Mouse (Mus musculus): ENCODE measurements around the gene Arfgef3. TPM values are rescaled to one million over a fixed set of nuclear protein-coding genes. Genes with fewer than 3 reads are reported as not detected.
"Not testable (repeated sequence)": the region's sequence is repeated elsewhere in the genome, so short reads cannot be mapped to it uniquely, and the experiment has no call there.

Gene Arfgef3
- polyA plus RNA-seq, 2 experiments from 2014 or later: 0.08 TPM

DNA sequence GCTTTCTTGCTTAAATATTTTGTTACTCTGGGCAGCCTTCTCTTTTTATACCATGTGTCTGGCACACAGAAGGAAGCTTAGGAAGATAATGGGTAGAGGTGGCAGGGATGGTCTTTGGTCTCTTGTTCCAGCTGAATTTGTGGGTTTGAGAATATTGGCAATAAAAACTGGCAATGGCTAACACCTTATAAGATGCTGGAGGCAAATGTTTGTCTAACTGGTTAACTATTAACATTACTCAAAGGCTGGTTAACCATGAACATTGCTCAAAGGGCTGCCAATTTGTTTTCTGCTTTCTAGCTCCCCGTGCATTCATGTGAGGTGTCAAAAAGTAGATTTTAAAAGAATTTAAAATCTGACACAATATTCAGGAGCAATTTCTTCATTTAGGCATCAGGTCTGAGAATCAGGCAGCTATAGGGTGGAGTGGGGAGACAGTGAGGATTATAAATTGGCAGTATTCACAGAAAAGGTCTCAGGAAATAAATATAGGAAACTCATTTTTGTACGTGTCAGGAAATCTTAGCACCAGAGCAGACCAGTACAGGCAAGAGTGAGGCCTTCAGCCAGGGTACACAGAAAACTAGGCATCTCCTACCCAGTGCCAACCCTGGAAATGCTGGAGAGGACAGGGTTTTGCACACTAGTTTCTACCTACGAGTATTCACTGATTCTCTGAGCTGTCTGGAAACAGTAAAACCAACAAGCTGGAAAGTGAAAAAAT is 62.9 kb downstream of the Arfgef3 start:
- no peak for ATAC-seq

DNA sequence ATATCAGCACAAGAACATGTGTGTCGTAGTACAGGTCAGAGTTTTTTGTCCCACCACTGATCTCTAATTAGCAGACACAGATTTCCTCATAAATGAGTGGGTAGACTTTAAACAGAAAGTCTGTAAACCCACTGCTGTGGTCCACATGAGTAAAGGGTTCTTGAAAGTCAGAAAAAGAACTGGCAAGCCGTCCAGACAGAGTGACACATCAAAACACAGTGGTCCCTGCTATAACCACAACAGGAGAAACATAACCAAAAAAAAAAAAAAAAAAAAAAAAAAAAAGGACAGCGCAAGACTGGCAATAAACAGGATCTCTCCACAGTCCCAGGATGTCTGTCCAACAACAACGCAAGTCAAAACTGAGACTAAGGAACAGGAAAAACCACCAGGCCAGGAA is 64.9 kb downstream of the Arfgef3 start:
- ATAC-seq: no peak

DNA sequence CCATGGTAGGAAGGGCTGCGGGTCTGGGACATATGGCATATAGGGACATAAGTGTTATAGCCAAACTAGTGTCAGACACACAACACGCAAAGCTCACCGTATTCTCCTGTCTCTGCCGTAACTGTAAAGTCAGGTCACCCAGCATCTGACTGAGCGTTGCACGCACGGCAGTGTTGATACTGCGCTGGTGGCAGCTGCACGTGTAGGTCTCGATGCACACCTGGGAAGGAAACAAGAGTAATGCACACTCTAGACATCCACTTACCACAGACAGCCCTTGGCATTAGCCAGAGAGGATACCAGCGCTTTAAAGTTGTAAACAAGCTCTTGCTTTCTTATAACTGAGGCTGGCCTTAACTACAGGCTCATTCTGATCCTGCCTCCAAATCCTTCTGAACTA is 79.0 kb downstream of the Arfgef3 start:
- no peak for ATAC-seq

DNA sequence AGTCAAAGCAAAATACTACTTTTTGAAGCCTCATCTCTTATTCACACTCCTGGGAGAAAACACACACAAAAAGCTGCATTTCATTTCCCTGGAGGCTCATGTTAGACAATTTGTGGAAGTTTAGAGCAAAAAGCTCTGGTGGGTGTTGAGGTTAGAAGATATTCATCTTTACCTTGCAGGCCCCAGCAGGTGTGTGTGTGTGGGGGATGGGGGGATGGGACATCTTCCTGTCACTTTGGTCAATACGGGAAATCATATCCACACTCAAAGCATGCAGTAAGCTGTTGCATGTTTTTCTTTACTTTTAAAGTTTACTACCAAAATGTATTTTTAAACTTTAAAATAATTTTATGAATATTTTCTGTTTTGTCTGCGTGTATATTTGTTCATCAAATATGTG is 79.7 kb downstream of the Arfgef3 start:
- ATAC-seq: no peak

DNA sequence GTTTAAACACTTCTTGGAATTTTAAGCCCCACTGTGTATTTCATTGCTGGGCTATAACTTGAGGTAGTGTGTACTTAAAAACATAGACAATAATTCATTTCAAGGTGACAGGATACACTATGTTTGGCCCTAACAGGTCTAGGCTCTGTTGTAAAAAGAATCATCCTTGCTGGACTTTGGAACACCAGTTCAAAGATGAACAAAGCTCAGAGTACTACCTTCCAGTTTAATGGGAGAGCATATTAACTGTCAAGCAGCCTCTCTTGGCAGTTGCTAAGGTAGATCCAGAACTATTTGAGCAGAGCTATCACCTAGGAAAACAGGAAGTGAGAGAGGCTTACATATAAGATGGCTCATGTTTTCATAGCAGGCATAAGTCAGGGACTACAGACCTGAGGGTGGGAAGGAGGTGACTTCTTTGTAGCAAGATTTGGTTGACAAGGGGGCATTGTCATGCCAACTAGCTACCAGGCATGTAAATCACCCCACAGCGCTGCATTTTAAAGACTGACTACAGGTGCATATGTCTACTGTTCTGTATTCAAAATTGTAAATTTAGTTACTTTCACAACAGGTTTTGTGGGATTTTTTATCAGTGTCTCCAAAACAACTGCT is 82.0 kb downstream of the Arfgef3 start:
- ATAC-seq: no peak

DNA sequence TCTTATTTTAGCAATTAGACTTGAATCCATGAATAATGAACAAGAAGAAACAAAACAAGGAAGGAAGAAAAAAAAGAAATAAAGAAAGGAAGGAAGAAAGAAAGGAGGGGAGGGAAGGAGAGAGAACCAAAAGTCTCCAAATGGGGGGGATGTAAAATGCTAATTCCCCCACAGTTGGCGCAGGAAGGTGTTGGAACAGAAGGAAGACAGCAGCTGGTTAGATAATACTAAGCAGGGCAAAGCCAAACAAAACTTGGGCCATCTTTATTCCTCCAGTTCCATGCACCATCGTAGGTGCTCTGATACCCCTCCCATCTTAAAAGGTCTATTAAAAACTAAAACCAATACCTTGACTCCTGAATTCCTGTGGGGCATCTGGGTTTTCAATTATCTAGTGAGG is 82.8 kb downstream of the Arfgef3 start:
- no peak for ATAC-seq

DNA sequence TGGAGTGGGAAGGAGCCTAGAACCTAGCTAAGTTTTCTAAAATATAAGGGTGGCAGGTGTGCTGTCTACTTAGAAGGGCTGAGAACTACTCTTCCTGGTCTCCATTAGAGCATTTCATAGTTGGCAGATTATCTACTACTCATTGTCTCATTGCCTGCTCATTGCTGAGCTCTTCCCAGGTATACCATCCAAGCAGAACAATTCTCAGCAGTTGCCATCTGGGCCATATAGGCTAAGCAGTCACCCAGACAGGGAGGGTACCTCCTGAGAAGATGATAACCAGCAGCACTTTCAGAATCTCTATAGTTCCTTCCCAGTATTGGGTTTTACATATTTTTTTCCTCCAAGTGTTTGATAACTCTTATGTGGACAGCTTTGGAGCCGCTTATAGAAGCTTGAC is 86.2 kb downstream of the Arfgef3 start:
- no peak for ATAC-seq

DNA sequence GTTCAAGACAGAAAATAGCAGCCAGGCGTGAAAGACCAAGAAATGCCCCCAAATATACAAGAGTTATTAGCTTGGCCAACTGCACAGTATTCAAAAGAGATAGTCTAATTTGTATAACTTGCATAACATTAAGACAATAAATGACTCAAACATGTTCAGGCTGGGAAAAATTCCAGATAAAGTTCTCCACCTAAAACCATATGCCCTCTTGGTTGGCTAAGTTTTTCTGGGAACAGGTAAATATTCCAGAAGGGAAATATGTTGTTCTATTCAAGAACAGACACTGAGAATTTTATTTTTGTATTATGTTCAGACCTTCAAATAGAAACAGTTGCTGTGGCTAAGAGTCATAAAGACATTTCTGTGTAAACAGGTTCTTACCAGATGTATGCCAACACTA is 96.7 kb downstream of the Arfgef3 start:
- no peak for ATAC-seq

DNA sequence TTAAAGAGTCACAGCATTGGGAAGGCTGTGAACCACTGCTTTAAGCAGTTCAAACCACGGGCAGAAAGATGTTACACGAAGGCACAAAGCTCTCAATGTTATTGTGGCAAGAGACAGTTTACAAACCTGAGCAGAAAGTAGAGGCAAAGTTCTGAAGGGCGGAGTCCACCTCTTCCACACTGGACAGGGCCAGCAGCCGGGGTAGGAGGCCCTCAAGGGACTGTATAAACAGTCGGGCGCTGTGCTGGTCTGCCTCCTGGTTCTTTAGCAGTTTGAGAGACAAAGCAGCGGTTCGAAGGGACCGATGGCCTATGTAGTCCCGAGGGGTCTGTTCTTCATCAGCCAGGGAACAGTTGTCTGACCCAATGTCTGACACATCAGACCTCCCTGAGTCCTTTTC is 97.7 kb downstream of the Arfgef3 start:
- no peak for ATAC-seq

DNA sequence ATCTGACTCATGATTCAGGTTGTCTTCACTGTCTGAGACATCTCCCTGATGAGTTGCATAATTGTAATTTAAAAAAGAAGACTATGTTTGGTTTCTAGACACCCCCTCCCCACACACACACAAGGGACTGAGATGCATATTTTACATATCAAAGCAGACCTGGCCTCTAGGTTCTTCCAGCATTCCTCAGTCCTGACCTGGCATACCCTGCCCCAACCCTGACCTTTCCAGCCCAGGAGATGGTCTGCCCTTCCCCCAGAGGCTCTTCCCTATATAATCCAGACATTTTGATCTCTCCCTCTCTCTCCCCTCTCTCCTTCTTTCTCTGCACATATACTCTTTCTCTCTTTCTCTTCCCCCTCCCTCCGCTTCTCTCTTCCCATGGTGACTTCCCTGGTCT is 99.4 kb downstream of the Arfgef3 start:
- ATAC-seq: no peak

DNA sequence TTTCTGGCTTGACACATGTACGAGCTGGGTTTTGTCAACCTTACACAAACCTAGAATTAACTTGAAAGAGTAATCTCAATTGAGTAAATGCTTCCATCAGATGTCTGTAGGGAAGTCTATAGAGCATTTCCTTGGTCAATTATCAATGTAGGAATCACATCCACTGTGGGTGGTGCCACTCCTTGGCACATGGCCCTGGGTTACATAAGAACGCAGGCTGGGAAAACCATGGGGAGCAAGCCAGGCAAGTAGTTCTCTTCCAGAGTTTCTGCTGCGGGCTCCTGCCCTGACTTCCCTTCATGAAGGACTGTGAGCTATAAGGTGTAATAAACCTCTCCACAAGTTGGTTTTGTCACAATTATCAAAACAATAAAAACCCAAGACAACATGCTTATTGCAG is 100.2 kb downstream of the Arfgef3 start:
- ATAC-seq: no peak

DNA sequence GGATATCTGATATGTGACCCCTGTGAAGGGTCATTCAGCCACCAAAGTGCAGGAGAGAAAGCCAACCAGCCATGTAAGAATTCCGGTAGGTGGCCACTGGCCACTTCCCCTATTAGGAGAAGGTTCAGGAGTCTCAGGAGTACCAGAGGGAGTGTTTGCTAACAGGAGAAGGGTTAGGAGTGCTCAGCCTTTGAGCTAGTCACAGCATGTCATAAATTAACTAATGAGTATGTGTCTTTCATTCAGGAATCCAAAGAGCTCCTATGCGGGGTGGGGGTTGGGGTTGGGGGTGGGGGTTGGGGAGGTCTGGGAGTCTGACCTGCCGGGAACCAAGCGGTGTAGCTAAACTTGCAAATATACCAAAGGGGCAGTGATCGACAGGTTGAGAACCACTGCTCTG is 100.9 kb downstream of the Arfgef3 start:
- ATAC-seq: no peak

DNA sequence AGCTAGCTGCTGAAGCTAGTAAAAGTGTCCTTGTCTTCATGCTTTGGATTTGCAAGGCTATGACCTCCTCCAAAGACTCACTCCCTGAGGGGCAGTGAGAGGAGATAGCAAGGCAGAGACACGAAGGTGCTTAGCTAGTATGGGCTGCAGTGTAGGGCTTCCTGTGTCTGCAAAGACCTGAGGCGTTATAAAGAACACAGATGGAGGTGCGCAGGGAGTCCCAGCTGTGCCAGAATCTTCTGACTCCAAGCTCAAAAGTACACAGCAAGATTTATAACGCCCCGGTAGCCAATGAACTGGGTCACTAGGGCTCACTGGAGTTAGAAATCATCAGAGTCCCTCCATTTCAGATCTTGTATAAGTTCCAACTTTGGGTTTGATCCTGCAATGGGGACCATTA is 103.2 kb downstream of the Arfgef3 start:
- ATAC-seq: no peak

DNA sequence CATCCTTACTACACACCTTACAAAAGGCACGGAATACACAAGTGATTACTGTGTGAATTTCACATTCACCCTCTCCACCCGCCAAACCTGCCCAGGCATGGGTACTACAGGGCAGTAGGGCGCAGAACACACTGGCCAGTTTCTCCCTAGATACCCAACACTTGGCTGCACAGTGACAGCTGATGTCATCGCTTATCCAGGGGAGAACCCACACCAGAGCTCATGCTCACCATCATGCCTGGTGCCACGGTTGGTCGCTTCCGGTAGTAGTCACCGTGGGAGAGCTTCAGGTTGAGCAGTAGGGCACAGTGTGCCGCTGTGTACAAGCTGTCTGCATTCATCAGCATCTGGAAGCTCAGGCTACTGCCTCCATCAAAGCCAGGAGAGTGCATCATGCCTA is 108.3 kb downstream of the Arfgef3 start:
- ATAC-seq: no peak

DNA sequence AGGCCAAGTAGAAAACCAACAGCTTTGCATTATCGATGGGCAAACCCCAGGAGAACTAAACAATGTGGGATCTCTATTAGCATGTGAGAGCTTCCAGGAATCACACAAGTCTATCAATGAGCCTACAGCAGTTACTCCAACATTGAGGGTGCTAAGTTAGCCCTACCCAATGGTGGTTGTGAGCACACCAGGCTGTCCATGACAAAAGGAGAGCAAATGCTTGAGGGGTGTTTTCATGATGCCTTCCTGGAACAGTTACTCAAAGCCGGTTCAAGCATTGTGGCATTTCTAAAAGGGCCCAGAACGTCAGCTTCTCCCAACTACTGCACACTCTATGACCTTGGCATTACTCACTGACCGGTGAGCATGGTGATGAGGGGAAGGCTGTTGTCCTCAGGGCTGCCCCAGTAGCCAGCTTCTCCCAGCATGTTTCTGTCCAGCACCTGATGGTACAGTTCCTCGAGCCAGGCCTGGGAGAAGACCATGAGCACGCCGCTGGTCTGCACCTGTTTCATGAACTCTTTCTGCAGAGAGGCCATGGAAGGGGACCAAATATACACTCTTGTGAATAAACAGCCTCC is 109.3 kb downstream of the Arfgef3 start:
- ATAC-seq: no peak

DNA sequence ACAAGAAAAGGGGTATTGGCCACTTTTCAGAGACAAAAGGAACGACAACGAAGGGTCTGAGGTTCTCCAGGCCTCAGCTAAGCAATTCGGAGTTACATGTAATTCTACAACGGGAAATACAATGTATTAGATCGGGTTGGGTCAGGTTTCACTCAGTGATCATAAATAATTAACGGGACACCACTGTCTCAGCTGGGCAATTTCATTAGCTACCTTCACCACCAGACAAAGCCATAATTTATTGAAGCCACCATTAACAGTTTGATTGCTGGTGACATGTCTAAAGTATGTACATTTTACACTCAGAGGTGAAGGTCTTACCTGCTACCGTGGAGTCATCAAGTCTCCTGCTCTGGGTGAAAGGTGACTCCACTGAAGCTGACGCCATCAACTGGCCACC is 113.3 kb downstream of the Arfgef3 start:
- no peak for ATAC-seq

DNA sequence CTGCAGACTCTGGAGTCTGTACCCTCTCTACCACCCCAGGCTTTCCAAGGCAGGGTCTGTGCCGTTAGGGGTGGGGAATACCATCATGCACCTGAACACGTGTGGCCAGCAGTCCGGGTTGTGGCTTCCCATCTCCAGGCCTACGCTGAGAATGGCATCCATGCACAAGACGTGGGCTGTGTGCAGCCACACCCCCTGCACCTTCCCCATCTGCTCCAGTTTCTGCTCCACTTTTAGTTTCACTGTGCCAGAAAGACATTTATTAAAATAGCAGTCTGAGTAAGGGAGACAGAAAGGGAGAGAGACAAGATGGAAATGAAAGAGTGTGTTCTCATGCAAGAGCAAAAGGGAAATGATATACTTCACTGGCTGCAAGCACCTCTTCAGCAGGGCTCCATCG is 116.2 kb downstream of the Arfgef3 start:
- ATAC-seq: no peak

DNA sequence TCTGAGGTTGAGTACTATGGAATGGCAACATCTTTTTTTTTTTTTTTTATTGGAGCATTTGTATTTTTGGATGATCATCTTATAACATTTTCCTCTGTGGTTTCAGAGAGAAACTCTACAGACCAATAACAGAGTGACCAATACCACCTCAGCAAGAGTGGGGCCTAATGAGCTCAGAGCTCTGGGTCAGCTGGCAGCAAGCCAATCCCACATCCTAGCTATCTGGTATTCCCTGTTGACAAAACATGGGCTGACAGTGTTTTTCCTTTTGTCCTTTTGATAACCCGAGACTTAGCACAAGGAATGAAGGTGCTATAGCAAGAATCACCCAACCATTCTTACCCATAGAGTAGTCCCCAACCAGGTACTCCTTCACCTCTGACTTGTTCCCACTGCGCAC is 131.0 kb downstream of the Arfgef3 start:
- no peak for ATAC-seq

DNA sequence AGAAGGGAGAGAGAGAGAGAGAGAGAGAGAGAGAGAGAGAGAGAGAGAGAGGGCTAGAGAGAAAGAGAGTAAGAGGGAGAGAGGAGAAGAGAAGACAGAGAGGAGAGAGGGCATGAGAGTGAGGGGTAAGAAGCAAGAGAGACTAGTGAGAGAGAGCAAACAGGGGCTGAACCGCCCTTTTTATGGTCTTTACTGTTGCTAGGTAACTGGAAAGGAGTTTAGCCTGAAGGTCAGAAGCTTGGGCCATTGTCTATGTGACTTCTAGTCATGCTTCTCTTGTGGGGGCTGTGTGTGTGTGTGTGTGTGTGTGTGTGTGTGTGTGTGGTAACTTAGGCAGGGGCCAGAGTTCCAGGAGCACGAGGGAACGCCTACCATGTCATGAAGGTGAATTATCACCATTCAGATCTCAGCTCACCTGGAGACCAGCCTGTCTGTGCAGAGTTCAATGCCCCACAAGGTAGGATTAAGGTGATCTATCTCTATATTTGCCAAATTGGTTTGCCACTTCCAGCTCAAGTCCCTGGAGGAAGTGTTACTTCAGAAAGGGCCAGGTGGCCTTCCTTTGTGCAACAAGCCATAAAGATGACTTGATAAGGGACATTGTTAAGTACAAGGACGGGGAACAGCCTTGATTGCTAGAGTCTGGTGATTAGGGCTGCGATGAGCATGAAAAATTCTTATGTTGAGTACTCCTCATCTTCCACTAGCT is 138.8 kb downstream of the Arfgef3 start:
- not testable (repeated sequence) for ATAC-seq

DNA sequence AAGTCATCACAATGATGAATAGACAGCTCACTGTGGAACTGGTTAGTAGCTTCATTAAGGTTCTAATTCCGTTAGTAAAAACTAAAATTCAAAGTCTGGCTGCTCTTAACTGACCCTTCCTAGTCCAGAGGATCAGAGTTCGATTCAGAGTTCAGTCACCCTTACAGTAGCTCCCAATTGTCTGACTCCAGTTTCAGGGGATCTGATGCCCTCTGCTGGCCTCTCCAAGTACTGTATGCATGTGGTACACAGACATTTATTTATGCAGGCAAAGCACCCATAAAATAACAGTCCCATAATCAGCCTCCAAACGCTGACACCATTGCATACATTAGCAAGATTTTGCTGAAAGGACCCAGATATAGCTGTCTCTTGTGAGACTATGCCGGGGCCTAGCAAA is 141.7 kb downstream of the Arfgef3 start:
- peak; percentile 53 for ATAC-seq

DNA sequence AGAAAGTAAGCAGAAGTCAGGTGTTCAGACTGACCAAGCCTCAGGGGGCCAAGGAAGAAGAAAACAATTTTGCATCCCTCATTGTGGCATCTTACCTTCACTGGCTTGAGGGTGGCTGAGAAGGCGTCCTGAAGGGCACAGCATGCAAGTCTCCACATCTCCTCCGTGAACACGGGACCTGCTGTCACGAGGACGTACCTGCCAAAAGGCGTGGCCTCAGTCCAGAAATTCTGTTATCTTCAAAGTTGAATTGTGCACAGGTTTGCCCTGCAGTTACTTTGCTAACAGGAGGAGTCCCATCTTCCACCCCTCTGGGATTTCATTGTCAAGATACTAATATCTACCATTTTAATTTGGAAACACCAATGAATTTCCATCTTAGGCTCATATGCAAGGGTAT is 146.1 kb downstream of the Arfgef3 start:
- ATAC-seq: no peak

DNA sequence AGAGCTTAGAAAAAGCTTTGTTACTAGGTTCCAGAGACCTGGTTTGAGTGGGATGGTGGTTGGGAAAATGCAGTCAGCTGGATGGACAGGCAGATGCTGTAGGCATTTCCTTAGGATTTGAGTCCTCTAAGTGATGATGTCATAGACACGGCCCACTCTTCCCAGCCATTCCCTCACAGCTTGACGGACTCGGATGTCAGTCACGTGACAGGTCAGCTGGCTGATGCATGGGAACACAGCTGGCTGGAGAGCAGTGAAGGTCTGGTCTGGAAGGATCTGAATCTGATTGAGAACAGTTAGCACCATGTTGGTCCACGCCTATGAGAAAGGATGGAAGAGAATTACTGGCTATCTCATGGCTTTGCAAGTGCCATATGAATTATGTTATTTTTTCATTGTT is 154.3 kb downstream of the Arfgef3 start:
- ATAC-seq: no peak

DNA sequence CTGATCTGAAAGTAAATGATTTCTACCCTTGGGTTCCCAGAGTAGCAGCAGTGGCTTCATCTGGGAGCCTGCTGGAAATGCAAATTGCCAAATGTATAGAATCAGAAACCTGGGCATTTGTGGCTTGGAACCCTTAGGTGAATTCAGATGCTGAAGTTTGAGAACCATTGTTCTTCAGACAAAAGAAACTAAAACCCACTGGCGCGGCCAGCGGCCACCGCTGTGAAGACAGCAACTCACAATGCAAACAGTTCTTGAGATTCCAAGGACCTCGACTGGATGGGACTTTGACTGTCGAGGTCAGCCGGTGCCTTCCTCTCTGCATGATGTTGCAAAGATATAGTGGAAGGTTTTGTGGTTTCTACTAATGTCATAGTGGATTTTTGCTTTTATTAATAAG is 159.6 kb downstream of the Arfgef3 start:
- no peak for ATAC-seq

DNA sequence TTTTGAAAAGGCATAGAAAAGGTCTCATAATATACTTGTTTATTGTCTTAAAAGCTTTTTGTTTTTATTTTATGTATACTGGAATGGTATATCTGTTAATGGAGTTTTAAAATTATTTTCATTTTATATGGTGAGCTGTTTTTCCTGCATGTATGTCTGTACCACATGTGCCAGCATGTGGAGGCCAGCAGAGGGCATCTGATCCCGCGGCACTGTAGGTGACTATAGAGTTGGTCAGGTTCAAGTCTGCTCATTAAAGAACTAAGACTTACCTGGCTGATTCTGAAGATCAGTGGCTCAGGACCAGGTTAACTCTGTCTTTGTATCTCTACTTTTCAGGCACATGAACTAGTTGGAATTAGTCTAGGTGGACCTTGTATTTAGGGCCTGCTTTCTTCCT is 171.2 kb downstream of the Arfgef3 start:
- ATAC-seq: no peak

All from CD4-positive, CD25-positive, alpha-beta regulatory T cell, adult 4 months (primary cell).